Mouse (Mus musculus) spleen, postnatal 10 days (tissue): ENCODE results near the gene Gm20388.

Experiments used
- DNase-seq, 2 experiments: peaks; one replicate each; pipeline ENCODE4 v3.0.0; 2021 to 2022; ENCODE audit warnings: low spot score in 2 of 2

The Gm20388 gene

DNA sequence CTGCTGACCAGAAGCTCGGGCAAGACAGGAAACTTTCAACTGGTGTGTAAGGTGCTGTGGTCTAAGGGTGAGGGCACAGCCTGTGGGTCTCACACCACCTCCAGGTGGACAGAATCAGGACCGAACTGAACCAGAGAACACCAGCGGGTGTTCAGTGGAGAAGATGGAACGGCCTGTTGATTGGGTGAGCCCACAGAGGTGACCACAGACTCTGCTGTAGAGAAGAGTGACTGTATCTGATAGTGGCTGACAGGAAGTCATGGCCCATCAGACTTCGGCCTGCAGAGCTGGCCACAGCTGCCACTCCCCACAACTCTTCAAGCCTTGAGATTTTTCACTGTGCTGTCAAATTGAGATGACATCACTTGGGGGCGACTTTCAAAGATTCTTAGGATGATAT lies 3808.6 kb downstream of the Gm20388 start:
- no peak for DNase-seq

DNA sequence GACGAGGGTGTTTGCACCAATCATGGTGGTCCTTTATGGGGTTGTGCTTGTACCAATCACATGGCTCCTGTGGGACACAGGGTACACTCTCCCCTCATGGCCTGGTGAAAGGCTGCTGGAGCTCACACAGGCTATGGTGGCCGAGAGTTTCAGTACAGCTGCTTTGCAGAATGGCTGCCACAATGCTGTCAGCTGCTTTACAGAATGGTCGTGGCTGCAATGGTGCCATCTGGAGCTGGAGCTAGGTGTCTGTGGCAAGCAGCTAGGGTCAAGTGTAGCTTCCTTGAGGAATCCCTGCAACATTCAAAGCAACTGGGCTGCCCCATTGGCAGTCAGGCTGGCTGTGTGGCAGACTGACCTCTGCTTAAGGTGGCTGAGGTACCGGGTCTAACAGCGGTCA lies 3809.2 kb downstream of the Gm20388 start:
- no peak for DNase-seq

DNA sequence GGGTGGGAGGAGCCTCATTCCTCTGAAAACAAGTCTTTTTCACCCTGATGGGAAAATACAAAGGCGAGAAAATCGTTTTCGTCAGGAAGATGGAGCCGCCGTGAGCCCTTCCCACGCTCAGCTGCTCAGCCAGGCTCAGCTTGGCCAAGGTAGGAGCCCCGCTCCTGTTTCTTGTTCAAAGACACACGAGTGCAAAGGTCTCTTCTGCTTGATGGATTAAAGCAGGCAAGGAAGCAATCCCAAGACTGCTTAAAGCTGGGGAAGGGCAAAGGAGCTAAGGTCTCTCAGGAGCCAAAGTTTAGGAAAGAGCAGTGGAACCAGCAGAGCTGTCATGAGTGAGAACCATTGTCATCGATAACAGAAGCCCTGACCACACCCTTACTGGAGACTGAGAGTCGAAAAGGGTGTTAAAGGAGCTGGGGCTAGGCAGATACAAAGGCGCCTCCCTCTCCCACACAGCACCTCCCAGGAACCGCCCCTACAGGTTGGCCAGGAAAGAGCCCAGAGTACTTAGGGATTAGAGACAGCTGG lies 3809.9 kb downstream of the Gm20388 start:
- DNase-seq: no peak

DNA sequence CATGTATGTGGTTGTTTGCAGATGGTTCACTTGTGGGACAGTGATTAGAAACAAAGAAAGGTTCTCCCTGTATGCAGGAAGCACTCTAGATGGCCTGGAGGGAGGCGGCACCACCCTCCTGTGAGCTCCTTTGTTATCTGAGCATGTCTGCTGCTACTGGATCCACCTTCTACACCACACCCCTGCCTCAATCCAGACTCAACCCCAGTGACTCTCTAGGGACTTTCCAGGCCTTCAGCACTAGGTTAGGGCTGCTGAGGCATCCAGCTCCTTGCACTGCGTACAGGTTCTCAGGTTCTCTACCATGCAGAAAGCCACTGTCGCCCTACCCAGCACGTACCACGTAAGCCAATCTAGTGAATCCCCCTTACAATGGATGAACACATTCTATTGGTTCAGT lies 3811.6 kb downstream of the Gm20388 start:
- no peak for DNase-seq

DNA sequence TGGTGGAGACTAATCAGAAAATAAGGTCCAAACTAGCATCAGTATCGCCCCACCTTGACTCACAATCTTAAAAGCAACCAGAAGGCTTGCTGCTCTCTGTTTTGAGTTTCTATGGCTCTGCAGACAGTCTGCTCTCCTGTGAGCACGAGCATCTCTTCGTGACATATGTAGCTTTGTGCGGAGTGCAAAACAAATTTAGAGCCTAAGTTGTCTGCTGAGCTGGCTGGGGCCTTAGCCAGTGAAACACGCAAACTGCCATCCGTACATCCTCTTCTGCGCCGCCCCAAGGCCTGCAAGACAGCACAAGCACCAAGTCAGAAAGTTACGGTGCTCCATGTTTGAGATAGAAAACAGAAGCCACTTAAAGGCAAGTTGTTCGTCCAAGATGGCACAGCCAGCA lies 3814.1 kb downstream of the Gm20388 start:
- DNase-seq: no peak

DNA sequence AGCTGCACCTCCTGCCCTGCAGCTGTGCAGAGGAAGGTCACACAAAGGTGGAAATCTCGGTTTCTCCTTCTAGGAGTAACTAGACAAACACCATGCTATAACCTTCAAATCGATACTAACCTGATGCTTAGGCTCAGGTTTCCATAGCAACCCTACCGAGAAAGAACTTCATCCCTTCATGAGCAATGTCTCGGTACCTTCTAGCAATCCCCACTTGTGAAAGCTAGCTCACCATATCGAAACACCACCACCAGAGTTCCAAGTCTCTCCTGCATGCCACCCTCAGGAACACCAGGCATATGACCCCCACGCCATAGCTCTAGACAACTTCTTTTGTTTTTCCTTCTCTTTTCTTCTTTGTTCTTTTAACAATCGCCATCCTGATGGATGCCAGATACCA lies 3814.6 kb downstream of the Gm20388 start:
- no peak for DNase-seq

DNA sequence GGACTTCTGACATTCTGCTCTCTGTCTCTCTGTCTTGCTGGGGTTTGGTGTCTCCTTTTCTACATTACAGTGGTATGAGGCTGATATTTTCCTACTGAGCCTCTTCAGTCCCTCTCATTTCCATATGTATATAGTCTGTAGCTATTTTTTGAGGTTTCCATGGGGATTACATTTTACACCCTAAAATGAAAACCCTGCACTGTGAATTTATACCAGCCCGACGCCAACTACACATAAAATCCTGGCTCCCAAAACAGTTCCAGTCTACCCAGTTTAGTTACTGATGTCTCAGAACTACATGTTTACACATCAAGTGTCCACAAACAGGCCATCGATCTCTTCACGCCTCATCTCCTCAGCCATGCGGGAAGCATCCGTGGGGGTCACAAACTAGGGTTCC lies 3816.1 kb downstream of the Gm20388 start:
- DNase-seq: no peak

DNA sequence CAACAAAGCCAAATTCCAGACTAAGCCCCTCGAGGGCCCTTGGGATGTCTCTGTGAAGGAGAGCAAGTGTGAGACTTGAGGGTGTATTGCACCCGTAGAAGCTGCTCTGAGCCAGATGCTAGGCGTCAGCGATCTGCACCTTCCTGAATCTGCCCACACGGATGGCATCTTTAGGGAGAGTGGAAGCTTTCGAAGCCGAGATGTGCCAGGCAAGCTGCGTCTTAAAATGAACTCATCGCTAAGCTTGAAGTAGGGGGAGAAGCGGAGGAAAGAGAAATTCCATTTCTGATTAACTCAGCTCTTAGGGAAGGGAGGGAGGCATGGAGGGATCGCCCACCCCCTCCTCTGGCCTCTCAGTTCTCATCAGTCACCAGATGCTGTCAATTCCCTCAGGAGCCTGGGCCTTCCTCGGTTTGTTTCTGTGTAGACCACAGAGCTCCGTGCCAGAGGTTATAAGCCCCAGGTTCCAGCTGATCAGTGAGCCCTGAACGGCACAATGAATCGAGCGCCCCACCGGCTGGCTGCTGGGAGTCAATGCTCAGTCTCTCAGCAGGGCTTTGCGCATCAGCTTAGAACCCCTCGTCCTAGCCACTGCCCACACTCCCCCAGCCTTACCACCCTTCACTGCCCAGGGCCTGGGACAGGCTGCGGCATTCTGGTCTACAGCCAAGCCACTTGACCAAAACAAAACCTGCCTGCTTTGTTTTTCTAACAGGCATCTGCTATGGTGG lies 3818.6 kb downstream of the Gm20388 start:
- no peak for DNase-seq

DNA sequence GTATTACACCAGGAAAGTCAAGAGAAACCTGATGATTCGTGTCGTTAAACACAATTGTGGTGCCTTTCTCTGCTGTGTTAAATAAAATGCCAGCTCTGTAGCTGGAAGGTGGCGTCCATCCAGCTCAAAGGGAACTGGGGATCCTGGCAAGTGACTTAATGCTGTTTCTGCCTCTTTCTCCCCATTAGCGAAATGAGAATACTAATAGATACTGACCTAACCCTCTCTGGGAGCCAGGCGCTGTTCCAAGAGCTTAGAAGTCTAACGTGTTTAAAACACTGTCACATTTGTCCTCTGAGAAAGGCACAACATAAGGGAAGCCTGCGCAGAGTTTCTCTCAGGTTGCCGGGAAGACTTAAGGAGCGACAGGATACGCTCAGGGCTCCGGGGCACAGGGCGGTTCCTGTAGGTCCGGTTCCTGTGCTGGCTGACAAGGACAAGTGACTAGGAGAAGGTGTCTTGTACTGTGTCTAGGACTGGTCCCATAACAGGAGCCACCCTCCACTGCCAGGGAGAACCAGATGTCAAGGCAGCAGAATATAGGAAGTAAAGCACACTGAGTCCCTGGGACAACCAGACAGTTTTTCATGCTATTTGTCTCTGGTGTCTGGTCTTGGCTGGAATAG lies 3819.3 kb downstream of the Gm20388 start:
- no peak for DNase-seq

DNA sequence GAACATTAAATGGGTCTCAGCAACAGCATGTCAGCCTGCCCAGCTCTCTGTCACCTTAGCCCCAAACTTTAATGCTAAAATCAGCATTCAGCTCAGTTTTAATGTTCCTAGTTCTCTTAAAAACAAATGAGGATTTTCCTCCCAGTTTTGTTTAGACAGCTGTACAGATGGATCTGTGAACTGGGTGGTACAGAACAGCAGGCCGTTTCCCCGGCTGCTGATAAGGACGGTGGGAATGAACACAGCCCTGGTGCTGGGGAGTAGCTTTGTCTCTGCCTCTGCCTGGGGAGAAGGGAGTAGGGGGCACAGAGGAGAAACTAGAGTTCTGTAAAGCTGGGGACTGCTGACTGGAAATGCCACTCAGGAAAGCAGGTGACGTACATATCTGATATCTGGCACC lies 3821.7 kb downstream of the Gm20388 start:
- DNase-seq: no peak

DNA sequence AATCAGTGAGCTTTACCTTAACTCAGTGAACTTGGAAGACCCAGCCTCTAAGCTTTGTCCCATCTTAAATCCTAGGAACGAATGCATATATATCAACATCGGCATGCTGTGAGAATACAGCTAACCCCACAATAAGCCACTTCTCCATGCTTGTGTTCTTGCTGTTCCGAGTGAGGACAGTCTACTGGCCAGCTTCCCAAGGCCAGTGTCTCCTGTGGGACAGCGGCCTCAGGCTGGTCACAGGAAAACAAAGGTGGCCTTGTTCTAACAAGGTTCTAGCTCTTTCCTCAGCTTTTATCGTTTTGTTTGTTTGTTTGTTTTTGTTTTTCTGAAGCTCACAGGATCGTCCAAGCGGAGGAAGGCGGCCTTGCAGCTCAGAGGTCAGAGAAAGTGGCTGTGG lies 3823.8 kb downstream of the Gm20388 start:
- no peak for DNase-seq

DNA sequence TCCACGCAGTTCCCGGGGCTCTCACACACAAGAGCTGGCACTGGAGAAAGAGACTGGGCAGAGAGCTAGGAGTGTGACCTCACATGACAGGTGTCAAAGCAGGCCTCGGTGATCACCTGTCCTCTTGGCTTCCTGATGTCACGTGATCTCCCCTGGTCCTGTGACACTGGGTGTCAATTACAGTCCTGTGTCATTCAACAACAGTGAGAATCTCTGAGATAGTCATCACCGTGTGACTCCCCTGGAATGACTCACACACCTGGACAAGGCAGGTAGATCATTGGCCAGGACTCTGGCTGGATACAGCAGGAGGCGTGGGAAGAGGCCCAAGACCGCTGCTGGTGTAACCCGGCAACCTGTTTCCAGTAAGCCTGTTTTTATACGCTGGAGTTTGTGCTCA lies 3826.3 kb downstream of the Gm20388 start:
- DNase-seq: no peak

DNA sequence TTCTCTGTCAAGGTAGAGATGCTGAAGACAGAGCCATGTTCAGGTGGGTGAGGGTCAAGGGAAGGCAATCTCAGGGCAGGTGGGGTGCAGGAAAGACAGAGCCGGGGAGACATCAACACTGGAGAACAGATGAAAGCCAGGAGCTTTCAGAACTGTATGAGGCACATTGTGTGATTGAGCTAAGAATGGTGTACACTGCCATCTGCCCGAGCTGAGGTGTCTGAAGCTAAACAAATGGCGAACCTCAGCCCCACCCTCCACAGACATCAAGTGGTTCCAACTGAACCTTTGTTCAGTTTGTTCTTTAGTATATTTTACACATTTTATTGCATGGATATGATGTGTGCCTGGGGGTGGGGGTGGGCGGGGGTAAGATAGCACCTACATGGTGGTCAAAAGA lies 3829.6 kb downstream of the Gm20388 start:
- DNase-seq: no peak

DNA sequence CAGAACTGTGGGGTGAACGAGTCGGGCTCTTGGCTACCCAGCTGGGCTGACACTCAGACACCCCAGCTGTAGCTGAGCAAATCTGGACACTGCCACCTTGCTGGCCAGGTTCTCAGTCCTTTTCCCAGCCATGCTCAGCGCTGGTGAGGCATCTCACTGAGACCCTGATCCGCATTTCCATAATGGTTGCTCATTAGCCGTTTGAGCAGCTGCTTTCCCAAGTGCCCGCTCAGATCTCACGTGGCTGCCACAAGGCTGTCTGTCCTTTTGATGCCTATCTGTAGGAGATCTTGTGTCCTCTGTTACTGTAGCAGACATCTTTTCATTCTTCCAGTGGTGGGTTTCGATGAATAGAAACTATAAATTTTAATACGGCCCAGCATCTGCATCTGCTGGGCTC lies 3830.6 kb downstream of the Gm20388 start:
- DNase-seq: no peak

DNA sequence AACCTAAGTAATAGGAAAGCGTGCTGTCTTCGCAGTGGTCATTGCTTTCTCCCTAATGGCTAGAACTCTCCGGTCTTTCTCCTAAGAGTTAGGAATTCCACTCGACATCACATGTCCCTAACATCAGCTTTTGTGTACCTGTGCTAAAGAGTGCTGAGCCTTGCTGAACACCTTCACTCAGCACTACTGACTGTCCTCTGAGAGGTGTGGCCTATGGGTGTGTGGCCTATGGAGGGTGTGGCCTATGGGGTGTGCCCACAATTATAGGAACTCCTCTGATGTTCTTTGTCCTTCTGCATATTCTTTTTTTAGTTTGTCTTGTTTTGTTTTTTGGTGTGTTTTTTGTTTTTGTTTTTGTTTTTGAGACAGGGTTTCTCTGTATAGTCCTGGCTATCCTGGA lies 3835.8 kb downstream of the Gm20388 start:
- no peak for DNase-seq

DNA sequence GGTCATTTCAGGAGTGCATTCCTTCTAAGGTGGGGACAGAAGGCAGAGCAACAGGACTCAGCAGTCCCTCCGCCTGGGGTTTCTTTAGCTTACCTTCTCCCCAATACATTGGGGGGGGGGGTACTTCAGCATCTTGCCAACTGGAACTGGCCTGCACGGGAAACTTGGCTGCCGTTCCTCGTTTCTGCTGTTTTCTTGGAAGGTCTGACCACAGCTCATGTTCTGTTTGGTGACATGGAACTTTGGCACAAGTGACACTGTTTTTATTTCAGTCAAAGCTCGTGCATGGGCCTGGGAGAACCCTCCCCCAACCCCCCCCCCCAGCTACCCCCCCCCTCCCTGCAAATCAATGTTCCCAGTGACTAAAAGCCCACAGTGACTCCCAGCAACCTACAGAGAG lies 3837.1 kb downstream of the Gm20388 start:
- DNase-seq: no peak

DNA sequence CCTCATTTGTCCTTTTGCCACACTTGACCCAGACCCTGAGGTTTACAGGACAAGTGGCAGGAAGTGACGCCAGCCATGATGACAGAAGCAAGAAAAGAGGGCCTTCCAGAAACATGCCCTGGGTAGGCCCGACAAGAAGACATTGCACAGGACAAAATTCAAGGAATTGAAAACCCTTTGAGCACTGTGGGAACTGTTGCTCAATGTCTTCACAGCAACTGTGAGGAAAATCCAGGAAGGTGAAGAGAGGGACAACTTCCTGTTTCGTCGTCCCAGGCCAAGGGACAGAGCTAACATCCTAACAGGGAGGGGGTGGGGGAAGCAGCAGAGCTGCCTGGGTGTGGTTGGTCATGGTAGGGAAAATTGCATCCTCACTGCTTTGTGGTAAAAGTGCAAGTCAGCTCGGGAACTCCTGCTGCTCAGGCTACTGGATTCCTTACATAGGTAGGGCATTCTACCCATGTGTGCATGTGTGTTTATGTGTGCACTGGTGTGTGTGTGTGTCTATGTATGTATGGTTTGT lies 3839.6 kb downstream of the Gm20388 start:
- no peak for DNase-seq

DNA sequence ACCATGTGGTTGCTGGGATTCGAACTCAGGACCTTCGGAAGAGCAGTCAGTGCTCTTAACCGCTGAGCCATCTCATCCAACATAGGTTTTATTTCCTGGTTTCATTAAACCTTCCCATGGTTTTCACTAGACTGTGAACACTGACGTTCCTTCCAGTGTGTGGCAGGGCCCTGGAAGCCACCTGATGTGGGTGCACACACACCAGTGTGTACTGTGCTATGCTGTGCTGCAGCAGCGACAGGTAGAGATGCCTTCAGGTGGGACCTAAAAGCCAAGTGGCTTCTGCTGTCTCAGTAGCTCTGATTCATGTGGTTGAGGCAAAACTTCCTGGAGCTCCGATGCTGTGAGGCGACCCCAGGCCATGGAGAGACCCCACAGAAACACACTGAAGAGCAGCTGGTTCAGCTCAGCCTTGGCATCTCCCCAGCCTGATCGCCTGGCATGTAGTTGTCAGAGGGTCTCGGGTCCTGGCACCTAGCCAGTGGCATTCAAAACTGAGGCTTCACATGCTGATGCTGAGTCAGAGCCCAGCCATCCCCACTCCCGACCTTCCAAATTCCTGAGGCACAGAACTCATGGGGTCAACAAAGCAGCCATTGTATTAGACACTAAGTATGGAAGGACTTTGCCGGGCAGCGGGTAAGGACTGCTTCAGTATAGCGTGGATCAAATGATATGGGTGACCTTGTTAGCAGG lies 3842.3 kb downstream of the Gm20388 start:
- no peak for DNase-seq

DNA sequence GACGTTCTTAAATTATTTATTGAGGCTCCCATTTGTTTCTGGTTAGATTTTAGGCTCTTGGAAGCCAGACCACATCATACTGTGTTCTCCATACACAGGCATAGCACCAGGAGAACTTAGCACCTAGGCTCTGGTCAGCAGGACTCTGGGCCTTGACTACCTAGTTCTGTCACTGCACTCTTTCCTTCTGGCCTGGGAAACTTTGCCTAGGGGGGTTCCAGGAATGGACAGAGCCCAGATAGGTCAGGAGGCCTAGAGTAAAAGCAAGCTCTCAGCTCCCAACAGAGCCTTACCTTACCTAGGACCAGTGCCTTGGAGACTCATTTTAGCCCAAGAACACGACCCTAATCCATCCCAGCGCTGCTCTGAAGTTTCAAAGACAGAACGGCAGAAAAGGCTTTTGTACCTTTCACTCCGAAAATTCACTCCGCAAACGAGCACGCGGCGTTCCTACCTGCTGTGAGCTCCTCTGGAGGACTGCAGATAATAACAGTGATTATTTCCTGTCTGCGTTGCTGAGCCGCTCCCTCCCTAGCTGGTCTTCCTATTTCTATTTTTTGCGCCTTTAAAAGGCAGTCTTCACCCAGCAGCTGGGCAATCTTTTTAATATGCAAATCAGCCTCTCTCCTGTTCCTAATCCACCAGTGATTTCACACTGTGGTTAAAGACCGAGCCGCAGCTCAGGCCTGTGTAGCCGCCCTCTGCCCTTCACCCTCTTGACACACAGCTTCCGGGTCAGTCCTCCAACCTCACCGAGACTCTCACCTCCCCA lies 3843.1 kb downstream of the Gm20388 start:
- DNase-seq: no peak

DNA sequence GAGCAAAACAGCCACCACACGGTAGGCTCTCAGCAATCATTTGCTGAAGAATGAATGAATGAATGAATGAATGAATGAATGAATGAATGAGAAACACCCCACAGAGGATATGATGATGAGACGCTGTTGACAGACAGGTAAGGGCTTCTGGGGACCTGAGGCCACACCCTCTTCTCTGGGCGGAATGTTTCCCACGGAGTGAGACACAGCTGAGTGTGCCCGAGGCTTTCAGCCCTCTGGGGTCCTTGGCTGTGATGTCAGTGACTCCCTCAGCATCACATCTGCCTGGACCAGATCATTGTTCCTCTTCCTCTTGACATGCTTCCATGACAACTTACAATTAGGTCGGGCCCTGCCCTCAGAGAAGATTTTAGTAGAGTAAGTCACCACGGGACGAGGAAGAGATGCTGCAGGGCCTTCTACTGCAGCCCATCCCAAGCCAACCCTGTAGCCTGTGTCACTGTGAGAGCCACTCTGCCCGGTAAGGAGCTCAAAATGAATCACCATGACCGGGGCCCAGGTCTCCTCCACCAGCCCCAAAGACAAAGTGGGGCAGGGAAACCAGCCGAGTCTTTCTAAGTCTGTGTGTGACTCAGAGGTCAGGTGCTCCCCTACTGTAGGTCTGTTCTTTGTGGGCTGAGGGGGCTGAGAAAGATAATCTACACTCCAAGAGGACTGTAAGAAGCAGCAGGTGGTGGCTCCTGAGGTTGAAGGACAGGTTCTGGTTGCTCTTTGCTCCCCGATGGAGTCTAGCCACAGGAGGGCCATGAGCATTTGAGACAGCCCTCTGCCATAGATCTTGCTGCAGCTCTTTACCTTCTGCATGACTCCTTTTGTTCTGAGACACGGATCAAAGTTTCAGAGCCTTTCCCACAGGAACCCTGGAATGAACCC lies 3844.1 kb downstream of the Gm20388 start:
- DNase-seq: no peak

DNA sequence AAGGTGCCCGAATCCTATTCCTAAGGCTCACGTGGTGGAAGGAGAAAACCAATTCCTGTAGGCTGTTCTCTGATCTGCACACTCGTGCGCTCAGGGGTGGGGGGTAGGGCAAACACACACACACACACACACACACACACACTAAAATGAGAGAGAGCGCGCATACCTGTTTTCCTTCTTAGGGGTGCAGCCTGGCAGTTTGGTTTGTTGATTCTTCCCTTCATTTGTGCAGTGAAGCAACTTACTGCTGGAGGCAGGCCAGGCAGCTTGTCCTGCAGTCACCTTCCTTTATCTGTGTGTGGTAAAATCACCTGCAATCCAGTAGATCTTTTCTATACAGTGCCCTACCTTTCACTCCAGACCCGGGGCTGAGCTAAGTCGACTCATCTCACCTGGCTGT lies 3846.3 kb downstream of the Gm20388 start:
- DNase-seq: no peak
